Mouse (Mus musculus) urinary bladder, postnatal 36 days (tissue): ENCODE measurements around the gene Tmem74b.

Source experiments
- DNase-seq, 2 experiments: peaks; one replicate each; pipeline ENCODE4 v3.0.0; 2022; ENCODE audit warnings: low spot score in 2 of 2, mixed read lengths in 1 of 2

Tmem74b gene

DNA sequence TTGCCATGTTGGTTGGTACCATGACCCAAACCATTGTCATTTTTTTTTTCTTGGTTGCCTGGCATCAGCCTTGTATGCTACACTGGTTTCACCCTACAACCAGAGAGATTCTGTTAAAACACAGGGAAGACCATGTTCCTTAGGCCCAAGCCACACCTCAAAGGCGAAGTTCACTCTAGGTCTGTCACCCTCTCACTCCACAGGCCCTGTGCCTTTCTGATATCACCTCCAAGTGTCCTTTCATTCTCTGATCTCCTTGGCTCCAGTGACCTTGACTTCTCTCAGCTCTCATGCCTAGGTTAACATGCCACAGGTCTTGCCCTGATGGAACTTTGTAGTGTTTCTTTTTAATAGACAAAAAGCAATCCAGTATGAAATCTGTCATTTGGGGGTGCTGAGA, 40.3 kb downstream of the Tmem74b start:
- no peak for DNase-seq

DNA sequence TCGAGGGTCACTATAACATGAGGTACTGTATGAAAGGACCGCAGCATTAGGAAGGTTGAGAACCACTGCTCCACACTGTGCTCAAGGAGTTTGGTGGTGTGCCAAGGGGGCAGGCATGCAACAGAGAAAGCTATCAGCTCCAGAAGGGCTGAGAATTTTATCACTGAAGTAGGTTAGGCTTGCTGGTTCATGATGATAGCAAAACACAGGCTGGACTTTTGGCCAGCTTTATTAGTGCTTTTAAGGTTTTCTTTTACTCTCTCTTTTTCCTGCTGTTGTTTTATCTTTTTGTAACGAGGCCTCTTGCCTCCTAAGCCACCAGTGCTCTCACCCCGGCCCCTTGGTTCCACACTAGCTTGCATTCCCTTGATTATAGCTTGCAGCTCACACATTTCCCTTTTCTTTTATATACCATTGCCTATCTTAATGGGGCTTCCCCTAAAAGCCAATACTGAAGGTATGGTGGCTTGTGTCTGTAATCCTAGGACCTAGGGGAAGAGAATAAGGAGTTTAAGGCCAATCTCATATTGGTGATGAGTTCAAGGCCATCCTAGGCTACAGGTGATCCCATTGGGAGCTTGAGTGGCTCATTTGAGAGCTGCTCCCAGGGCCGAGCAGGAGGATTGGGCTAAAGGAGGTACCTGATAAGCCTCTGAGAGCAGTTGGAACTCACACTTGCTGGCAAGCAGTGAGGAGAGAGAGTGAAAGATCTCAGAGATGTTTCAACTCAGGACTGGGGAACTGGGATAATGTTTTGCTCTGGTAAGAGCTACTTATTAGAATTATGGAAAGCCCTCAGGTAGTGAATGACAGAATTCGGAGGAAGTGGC, 41.3 kb downstream of the Tmem74b start:
- no peak for DNase-seq

DNA sequence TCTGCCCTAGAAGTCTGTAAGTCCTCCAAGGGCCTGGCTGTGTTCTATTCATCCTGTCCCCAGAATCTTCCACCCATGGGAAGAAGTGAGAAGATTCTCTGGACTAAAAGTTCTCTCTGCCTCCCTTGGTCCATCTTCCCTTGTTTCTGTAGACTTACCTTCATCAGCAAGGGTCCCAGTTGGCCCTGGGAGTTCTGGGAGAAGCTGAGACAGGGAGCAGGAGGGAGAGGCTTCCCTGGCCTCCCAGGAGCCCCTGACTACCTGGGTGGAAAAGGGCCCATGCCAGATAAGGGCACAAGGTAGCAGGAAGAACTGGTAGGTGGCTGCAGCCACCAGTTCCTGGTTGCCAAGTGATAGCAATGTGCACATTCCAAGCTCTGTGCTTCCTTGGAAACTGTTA, 42.0 kb downstream of the Tmem74b start, which contains the start of gene Psmf1:
TSS of gene Psmf1 (minus strand) at position 342 of the 400 bp plus-strand sequence.
- DNase-seq, result no peak

GRCm38 (mm10) chr2:151747847-151748705, 46.3 kb downstream of the Tmem74b start:
- DNase-seq, result peak; percentile 23 to 52

DNA sequence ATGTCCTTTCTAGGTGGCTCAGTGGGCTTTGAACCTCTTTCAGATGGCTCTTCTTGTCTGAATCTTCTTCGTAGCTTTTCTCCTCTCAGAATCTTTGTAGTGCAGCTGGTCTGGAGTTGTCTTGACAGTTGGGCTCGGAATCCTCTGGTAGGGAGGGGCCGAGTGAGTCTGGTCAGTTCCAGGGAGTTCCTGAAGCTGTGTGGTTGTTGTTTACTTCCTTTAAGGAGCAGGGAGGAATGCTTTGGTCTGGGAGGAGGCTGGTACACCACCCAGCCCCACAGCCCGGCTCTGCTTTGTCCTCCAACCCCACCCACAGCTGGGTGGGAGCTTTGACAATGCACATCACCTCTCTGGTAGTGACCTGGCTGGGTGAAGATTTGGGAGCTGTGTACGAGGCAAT, 49.5 kb downstream of the Tmem74b start:
- no peak for DNase-seq

DNA sequence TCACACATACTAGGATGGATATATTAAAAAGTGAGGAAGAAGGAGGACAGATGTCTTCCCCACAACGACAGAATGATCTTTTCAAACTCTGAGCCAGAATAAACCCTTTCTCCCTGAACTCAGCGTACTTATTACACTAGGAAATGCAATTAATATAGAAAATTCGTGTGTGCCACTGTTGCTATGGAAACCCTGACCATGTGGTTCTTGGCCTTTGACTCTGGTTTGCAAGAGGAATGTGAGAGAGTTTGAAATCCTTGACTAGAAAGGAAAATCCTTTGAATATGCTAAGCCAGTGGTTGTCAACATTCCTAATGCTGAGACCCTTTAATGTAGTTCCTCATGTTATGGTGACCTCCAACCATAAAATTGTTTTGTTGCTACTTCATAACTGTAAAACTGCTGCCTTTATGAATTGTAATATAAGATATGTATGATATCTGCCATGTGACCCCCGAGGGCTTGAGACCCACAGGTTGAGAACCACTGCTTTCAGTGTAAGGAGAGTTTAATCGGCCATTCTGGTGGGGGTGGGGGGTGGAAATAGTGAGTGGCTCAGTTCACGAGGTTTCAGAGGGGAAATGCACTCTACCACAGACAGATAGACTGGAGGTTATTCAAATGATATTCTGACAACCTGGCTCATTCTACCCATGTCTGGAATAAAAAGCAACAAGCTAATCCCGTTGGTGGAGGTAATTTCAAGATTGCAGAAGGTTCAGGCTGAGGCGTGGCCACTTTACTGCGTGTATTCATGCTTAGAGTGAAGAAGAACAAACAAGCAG, 54.7 kb downstream of the Tmem74b start:
- no peak for DNase-seq

- DNase-seq, result no peak
Observed at GRCm38 (mm10) chr2:151757451-151757850, 55.6 kb downstream of the Tmem74b start.

- no peak for DNase-seq
Observed at GRCm38 (mm10) chr2:151758806-151759353, 57.1 kb downstream of the Tmem74b start.
